Mouse (Mus musculus) heart, embryonic 16.5 days (tissue): ENCODE data around the gene Btbd18. TPM values are rescaled to one million over a fixed set of nuclear protein-coding genes. Genes with fewer than 3 reads are reported as not detected.

Source experiments
- ATAC-seq: fragments of 200-750 bp; cut with Nextera tagmentation; replicated peaks from 2 replicates; pipeline ENCODE4 v1.8.0; 2017; ENCODE audit warnings: moderate number of reproducible peaks; ENCODE audit not compliant: insufficient read depth, low FRiP score; ENCODE audit errors: extremely low read depth
- H3K27ac ChIP-seq: fragments of 300-500 bp; sonication (generic); 2 replicates; pipeline ENCODE4 v1.5.1; 2014; ENCODE audit warnings: mild to moderate bottlenecking, low read length, control low read depth, moderate library complexity
- H3K27me3 ChIP-seq: fragments of 300-500 bp; sonication (generic); 2 replicates; pipeline ENCODE4 v1.6.1; 2014; ENCODE audit warnings: low read length, mixed read lengths; ENCODE audit not compliant: control insufficient read depth, insufficient read depth
- H3K36me3 ChIP-seq: fragments of 300-500 bp; sonication (generic); 2 replicates; pipeline ENCODE4 v1.6.1; 2014; ENCODE audit not compliant: control insufficient read depth, insufficient read depth
- H3K4me1 ChIP-seq: fragments of 300-500 bp; sonication (generic); 2 replicates; pipeline ENCODE4 v1.6.1; 2014; ENCODE audit warnings: low read length, mixed read lengths; ENCODE audit not compliant: control insufficient read depth, insufficient read depth
- H3K4me2 ChIP-seq: fragments of 300-500 bp; sonication (generic); 2 replicates; pipeline ENCODE4 v1.6.1; 2014; ENCODE audit warnings: low read depth, mild to moderate bottlenecking, control low read depth, low read length
- H3K4me3 ChIP-seq: fragments of 300-500 bp; sonication (generic); 2 replicates; pipeline ENCODE4 v1.5.1; 2014; ENCODE audit warnings: mild to moderate bottlenecking, control low read depth, low read length
- H3K9ac ChIP-seq: fragments of 300-500 bp; sonication (generic); 2 replicates; pipeline ENCODE4 v1.6.1; 2014; ENCODE audit warnings: low read length, control low read depth
- H3K9me3 ChIP-seq: fragments of 300-500 bp; sonication (generic); replicated peaks from 2 replicates; pipeline ENCODE4 v1.6.1; 2016; ENCODE audit warnings: low read length; ENCODE audit not compliant: control insufficient read depth
- WGBS: fragments of 180-500 bp; shearing (Covaris S2); extraction: QIAGEN DNeasy Blood & Tissue Kit; methylation state at CpG from one replicate; pipeline ENCODE4 v1.1.7; 2014; 5-methylcytosine and 5-hydroxymethylcytosine counted together
- polyA plus RNA-seq: library from polyadenylated mRNA; unstranded; fragments of >200 nt; fragmentation: Nextera tagmentation; extraction: Ambion mirVana; gene quantifications from 2 replicates; pipeline ENCODE4 v1.2.1, GENCODE M21; 2015

The Btbd18 gene
- polyA plus RNA-seq, result 0.13 and 0.19 TPM in 2 replicates

- no peaks in the 10 kb centered on the region for H3K36me3 ChIP-seq
- H3K27me3 ChIP-seq, result no peaks in the 10 kb centered on the region
- H3K27ac ChIP-seq, result no peak within 1 kb of the TSS
- ATAC-seq, result no peak
- no peaks in the 10 kb centered on the region for H3K4me1 ChIP-seq
- no peak within 1 kb of the TSS for H3K4me3 ChIP-seq
- 91% methylated on average over 32 of the region's 32 CpGs for WGBS
- H3K9me3 ChIP-seq, result no peaks in the 10 kb centered on the region
- no peak within 1 kb of the TSS for H3K4me2 ChIP-seq
- no peak within 1 kb of the TSS for H3K9ac ChIP-seq
Measured at GRCm38 (mm10) chr2:84658806-84659205, at the start of gene Btbd18. Btbd18 (plus strand) TSS chr2:84659079.

GRCm38 (mm10) chr2:84612764-84613163, 46.1 kb upstream of the Btbd18 start:
- WGBS, result 93% methylated on average over 6 of the region's 6 CpGs

DNA sequence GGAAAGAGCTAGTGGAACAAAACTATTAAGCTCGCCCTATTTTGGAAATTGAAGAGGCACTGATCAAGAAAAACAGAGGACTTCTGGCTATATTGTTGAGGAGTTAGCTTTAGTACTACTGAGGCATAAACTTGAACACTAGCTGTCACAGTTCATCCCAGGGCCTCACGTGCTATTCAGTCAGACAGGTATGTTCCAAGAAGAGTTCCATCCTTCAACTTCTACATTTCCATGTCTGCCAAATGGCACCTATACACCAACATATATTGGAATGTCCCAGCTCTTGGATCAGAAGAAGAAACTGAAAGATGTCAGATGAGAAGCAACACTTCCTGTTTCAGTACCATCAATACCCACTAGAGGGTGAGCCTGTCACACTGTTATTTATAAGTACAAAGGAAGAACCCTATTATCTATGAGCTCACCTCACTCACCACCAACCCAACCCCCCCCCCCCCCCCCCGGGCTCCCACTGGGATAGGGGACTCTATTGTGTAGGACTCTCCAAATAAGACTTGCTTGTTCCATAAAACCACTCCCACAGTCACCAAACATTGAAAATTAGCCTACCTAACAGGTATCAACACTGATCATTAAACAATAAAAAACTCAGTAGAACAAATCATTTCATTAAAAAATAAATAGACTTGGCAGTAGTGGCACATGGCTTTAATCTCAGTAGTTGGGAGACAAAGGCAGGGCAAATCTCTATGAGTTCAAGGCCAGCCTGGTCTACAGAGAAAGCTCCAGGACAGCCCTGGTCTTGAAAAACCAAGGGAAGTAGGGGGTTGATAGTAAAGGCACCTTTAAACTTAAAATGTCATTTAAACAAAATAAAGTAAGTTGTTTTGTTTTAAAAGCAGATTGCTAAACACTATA, 41.0 kb upstream of the Btbd18 start:
- H3K27ac ChIP-seq, result peak overlapping the region; percentile 23; the same call in 1 of the 2 replicates
- H3K9ac ChIP-seq, result no peak overlapping the region
- peaks cover 58% of the 10 kb centered on the region for H3K36me3 ChIP-seq
- H3K9me3 ChIP-seq, result no peaks in the 10 kb centered on the region
- WGBS, result 58% methylated on average over 3 of the region's 3 CpGs
- ATAC-seq, result peak; percentile 52; the same call in 1 of the 2 replicates
- H3K4me2 ChIP-seq, result no peak overlapping the region
- H3K4me3 ChIP-seq, result no peak overlapping the region
- no peaks in the 10 kb centered on the region for H3K27me3 ChIP-seq
- H3K4me1 ChIP-seq, result peaks cover 11% of the 10 kb centered on the region

More at GRCm38 (mm10) chr2:84612764-84613163, 46.1 kb upstream of the Btbd18 start:
- no peaks in the 10 kb centered on the region for H3K9me3 ChIP-seq
- no peak for ATAC-seq
- no peaks in the 10 kb centered on the region for H3K27me3 ChIP-seq
- H3K4me1 ChIP-seq, result no peaks in the 10 kb centered on the region
- peaks cover 85% of the 10 kb centered on the region for H3K36me3 ChIP-seq
- H3K9ac ChIP-seq, result no peak overlapping the region
- no peak overlapping the region for H3K27ac ChIP-seq
- H3K4me2 ChIP-seq, result no peak overlapping the region
- H3K4me3 ChIP-seq, result no peak overlapping the region

DNA sequence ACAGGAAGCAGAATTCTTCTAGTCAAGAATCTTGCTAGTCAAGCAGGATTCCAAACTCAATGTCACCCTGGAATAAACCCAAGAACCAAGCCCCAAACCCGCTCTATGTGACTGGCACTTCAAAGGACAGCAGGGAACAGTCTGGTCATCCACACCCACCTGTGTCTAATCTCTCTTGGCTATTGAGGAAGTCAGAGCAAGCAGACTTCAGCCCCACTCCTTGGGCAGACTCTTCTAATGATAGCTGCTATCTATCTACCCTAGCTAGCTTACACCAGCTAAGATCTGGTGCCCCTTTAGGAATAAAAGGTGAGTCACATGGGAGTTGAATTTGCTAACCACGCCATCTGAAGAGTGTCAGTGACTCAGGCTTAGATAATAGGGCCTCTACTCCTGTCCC, 40.0 kb upstream of the Btbd18 start:
- 0 out of 2 replicates have a peak overlapping the region, but pooled peaks have one; percentile 2 for H3K4me2 ChIP-seq
- peak overlapping the region; percentile 79 for H3K27ac ChIP-seq
- H3K4me3 ChIP-seq, result no peak overlapping the region
- no peaks in the 10 kb centered on the region for H3K27me3 ChIP-seq
- peaks cover 54% of the 10 kb centered on the region for H3K36me3 ChIP-seq
- peak overlapping the region; percentile 47 for H3K9ac ChIP-seq
- 25% methylated on average over 2 of the region's 2 CpGs for WGBS
- H3K4me1 ChIP-seq, result peaks cover 21% of the 10 kb centered on the region
- no peak for ATAC-seq
- H3K9me3 ChIP-seq, result no peaks in the 10 kb centered on the region

- Histone ChIP-seq H3K4me1 (peaks cover 27% of the 10 kb centered on the region), H3K4me2 (no peak overlapping the region), H3K27me3 (no peaks in the 10 kb centered on the region), H3K36me3 (peaks cover 49% of the 10 kb centered on the region), H3K9ac (no peak overlapping the region), H3K9me3 (no peaks in the 10 kb centered on the region), H3K27ac (no peak overlapping the region), H3K4me3 (no peak overlapping the region)
- 92% methylated on average over 21 of the region's 21 CpGs for WGBS
- ATAC-seq, result no peak
Measured at GRCm38 (mm10) chr2:84619646-84620340, 39.1 kb upstream of the Btbd18 start.

DNA sequence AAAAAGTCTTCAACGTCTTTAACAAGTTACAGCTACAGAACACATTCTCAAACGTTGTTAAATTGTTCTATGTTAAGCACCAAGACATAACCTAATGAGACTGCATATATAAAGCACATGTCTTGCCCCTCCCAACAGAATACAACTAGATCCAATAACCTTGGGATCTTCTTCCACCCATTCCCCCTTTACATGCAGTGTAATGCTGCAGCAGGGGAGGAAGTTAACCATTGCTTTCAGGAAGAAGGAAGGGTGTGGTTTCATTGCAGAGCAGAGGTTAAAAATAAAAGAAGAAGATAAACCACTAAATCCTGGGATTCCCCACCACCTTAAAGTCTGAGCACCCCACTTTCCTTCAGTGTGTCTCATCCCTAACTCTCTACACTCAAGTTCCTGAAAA, 36.2 kb upstream of the Btbd18 start:
- WGBS, result 58% methylated on average over 2 of the region's 2 CpGs
- 0 out of 2 replicates have a peak overlapping the region, but pooled peaks have one; percentile 43 for H3K27ac ChIP-seq
- peaks cover 23% of the 10 kb centered on the region for H3K36me3 ChIP-seq
- H3K9ac ChIP-seq, result no peak overlapping the region
- H3K9me3 ChIP-seq, result no peaks in the 10 kb centered on the region
- no peak for ATAC-seq
- H3K4me1 ChIP-seq, result peaks cover 46% of the 10 kb centered on the region
- H3K4me2 ChIP-seq, result no peak overlapping the region
- no peaks in the 10 kb centered on the region for H3K27me3 ChIP-seq
- no peak overlapping the region for H3K4me3 ChIP-seq

- Histone ChIP-seq H3K4me3 (no peak overlapping the region), H3K4me2 (no peak overlapping the region), H3K9me3 (no peaks in the 10 kb centered on the region), H3K36me3 (peaks cover 23% of the 10 kb centered on the region), H3K27me3 (no peaks in the 10 kb centered on the region), H3K27ac (no peak overlapping the region), H3K4me1 (peaks cover 50% of the 10 kb centered on the region), H3K9ac (no peak overlapping the region)
- WGBS, result 65% methylated on average over 3 of the region's 3 CpGs
- ATAC-seq, result no peak
Measured at GRCm38 (mm10) chr2:84623428-84624119, 35.3 kb upstream of the Btbd18 start.

DNA sequence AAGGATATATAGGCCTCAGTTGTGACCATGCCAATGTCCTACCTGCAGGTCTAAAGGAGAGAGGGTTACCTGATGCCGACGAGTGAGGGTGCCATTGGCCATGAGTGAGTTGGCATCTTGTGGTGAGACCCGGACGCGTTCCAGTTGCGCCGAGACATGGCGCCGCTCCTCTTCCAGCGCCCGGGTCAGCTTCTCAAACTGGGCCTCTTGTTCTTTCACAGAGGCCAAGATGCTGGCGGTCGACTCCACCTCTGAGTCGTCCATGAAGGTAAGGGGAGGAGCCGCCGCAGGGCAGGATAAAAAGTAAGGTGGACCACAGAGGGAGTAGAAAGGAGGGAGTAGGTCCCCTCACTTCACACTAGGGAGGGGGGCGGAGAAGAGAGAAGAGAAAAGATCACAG, 34.7 kb upstream of the Btbd18 start:
- H3K27ac ChIP-seq, result no peak overlapping the region
- no peaks in the 10 kb centered on the region for H3K27me3 ChIP-seq
- 91% methylated on average over 17 of the region's 17 CpGs for WGBS
- peaks cover 20% of the 10 kb centered on the region for H3K36me3 ChIP-seq
- ATAC-seq, result no peak
- no peak overlapping the region for H3K9ac ChIP-seq
- no peaks in the 10 kb centered on the region for H3K9me3 ChIP-seq
- H3K4me2 ChIP-seq, result no peak overlapping the region
- H3K4me1 ChIP-seq, result peaks cover 49% of the 10 kb centered on the region
- H3K4me3 ChIP-seq, result no peak overlapping the region
